Mouse (Mus musculus) stomach, postnatal 0 days (tissue): ENCODE measurements around the gene Ldb2. TPM values are rescaled to one million over a fixed set of nuclear protein-coding genes. Genes with fewer than 3 reads are reported as not detected.

ENCODE experiments used
- ATAC-seq: fragments of 200-750 bp; cut with Nextera tagmentation; 2 replicates; pipeline ENCODE4 v1.8.0; 2017; ENCODE audit not compliant: low FRiP score, low TSS enrichment
- DNase-seq: peaks from one replicate; pipeline ENCODE4 v3.0.0-alpha.2; 2016; ENCODE audit warnings: low spot score
- H3K27ac ChIP-seq: fragments of 300-500 bp; sonication (generic); replicated peaks from 2 replicates; pipeline ENCODE4 v1.5.1; 2014; ENCODE audit warnings: mild to moderate bottlenecking, control low read depth
- H3K27me3 ChIP-seq: fragments of 300-500 bp; sonication (generic); 2 replicates; pipeline ENCODE4 v1.6.1; 2014; ENCODE audit warnings: low read length; ENCODE audit not compliant: control insufficient read depth, insufficient read depth
- H3K36me3 ChIP-seq: fragments of 300-500 bp; sonication (generic); 2 replicates; pipeline ENCODE4 v1.6.1; 2014; ENCODE audit warnings: low read length, mixed read lengths; ENCODE audit not compliant: control insufficient read depth, insufficient read depth
- H3K4me1 ChIP-seq: fragments of 300-500 bp; sonication (generic); replicated peaks from 2 replicates; pipeline ENCODE4 v1.6.1; 2014; ENCODE audit warnings: antibody characterized with exemption; ENCODE audit not compliant: control insufficient read depth, insufficient read depth
- H3K4me2 ChIP-seq: fragments of 300-500 bp; sonication (generic); replicated peaks from 2 replicates; pipeline ENCODE4 v1.6.1; 2014; ENCODE audit warnings: low read depth, mild to moderate bottlenecking, control low read depth, moderate library complexity
- H3K4me3 ChIP-seq: fragments of 300-500 bp; sonication (generic); 2 replicates; pipeline ENCODE4 v1.5.1; 2014; ENCODE audit warnings: low read depth, low read length, control low read depth
- H3K9ac ChIP-seq: fragments of 300-500 bp; sonication (generic); 2 replicates; pipeline ENCODE4 v1.6.1; 2014; ENCODE audit warnings: mild to moderate bottlenecking, low read length, control low read depth, mixed read lengths
- H3K9me3 ChIP-seq: fragments of 300-500 bp; sonication (generic); 2 replicates; pipeline ENCODE4 v1.6.1; 2016; ENCODE audit warnings: low read length; ENCODE audit not compliant: control insufficient read depth
- CTCF ChIP-seq: IDR thresholded peaks from 2 replicates; pipeline ENCODE4 v1.5.1; 2016; ENCODE audit warnings: antibody characterized with exemption, low read depth, mild to moderate bottlenecking, moderate library complexity
- EP300 ChIP-seq: optimal IDR thresholded peaks from 2 replicates; pipeline ENCODE3; 2016; ENCODE audit warnings: antibody characterized with exemption
- WGBS: fragments of 180-500 bp; shearing (Covaris S2); extraction: QIAGEN DNeasy Blood & Tissue Kit; methylation state at CpG from one replicate; pipeline ENCODE4 v1.1.7; 2014; 5-methylcytosine and 5-hydroxymethylcytosine counted together
- polyA plus RNA-seq: library from polyadenylated mRNA; unstranded; fragments of >200 nt; fragmentation: Nextera tagmentation; extraction: Ambion mirVana; gene quantifications from 2 replicates; pipeline ENCODE4 v1.2.1, GENCODE M21; 2015

Gene Ldb2
- polyA plus RNA-seq, 1 experiment from 2014 or later, result 14.4 TPM

- no peak overlapping the region for H3K4me3 ChIP-seq
- no peak for ATAC-seq
Observed at GRCm38 (mm10) chr5:44759178-44759577, 40.3 kb downstream of the Ldb2 start.

DNA sequence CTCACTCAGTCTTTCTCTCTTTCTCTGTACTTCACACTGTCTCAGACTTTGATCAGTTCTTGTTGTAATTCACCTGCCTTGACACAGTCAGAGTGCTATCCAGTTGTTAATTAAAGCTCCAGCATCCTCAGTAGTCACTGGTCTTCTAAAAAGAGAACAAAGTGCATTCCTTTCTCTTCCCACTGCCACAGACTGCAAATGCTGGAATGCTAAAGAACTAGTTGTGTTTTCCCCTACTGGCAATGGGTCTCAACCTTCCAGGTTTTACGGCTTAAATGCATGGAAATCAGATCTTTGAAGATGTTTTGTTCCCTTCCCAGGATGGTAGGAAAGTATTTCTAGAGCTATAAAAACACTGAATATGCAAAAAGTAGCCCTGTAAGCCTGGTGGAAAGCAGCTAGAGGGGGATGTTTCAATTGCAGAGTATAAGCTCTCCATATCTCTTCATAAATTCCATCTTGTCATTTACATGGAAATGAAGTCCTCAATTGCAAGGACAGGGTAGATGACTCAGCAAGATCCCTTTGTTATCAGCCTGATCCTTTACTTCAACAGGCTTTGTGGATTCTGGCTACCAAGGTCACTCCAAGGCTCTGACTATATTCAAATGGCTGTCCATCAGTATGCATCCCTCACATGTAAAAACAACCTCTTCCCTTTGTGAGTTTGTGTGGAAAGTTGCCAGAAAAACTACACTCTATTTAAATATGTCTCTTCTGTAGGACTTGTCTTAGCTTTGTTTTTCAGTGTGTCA is 45.1 kb downstream of the Ldb2 start:
- peak; percentile 29 for TF ChIP-seq CTCF
- no peak for TF ChIP-seq EP300
- H3K27me3 ChIP-seq, result no peaks in the 10 kb centered on the region
- no peaks in the 10 kb centered on the region for H3K9me3 ChIP-seq
- H3K4me2 ChIP-seq, result no peak overlapping the region
- H3K4me3 ChIP-seq, result no peak overlapping the region
- no peak overlapping the region for H3K27ac ChIP-seq
- 85% methylated on average over 1 of the region's 1 CpGs for WGBS
- ATAC-seq, result no peak
- no peaks in the 10 kb centered on the region for H3K4me1 ChIP-seq
- no peak overlapping the region for H3K9ac ChIP-seq
- H3K36me3 ChIP-seq, result no peaks in the 10 kb centered on the region
- no peak for DNase-seq

More at GRCm38 (mm10) chr5:44759178-44759577, 40.3 kb downstream of the Ldb2 start:
- Histone ChIP-seq H3K9ac (no peak overlapping the region), H3K27ac (no peak overlapping the region), H3K36me3 (no peaks in the 10 kb centered on the region), H3K4me2 (no peak overlapping the region), H3K9me3 (no peaks in the 10 kb centered on the region), H3K27me3 (no peaks in the 10 kb centered on the region), H3K4me1 (no peaks in the 10 kb centered on the region)
- WGBS, result 62% methylated on average over 4 of the region's 4 CpGs
- no peak for DNase-seq
- no peak for TF ChIP-seq EP300
- no peak for TF ChIP-seq CTCF

DNA sequence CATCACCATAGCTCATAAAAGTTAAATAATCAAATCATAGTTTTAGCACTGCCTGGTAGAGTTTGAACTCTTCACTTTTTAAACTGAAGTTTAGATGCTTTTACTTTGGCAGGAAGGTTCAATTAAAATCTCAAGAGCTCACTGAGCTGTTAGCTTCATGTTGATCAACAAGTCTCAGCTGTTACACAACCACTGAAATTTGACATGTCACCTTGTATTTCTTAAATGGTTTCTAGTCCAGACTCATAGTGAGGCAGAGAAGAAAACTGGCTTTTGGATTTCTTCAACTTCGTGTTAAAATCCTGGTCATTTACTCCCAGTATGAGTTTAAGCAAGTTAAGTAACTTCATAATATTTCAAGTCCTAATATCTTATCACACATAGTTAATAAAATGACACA is 53.8 kb downstream of the Ldb2 start:
- H3K27me3 ChIP-seq, result no peaks in the 10 kb centered on the region
- no peaks in the 10 kb centered on the region for H3K36me3 ChIP-seq
- no peak overlapping the region for H3K4me3 ChIP-seq
- no peak overlapping the region for H3K9ac ChIP-seq
- no peak for TF ChIP-seq EP300
- no peak for TF ChIP-seq CTCF
- no peaks in the 10 kb centered on the region for H3K4me1 ChIP-seq
- DNase-seq, result no peak
- H3K27ac ChIP-seq, result no peak overlapping the region
- 89% methylated on average over 1 of the region's 1 CpGs for WGBS
- no peaks in the 10 kb centered on the region for H3K9me3 ChIP-seq
- ATAC-seq, result no peak
- H3K4me2 ChIP-seq, result no peak overlapping the region

GRCm38 (mm10) chr5:44736366-44736765 is 63.1 kb downstream of the Ldb2 start:
- 74% methylated on average over 3 of the region's 3 CpGs for WGBS

DNA sequence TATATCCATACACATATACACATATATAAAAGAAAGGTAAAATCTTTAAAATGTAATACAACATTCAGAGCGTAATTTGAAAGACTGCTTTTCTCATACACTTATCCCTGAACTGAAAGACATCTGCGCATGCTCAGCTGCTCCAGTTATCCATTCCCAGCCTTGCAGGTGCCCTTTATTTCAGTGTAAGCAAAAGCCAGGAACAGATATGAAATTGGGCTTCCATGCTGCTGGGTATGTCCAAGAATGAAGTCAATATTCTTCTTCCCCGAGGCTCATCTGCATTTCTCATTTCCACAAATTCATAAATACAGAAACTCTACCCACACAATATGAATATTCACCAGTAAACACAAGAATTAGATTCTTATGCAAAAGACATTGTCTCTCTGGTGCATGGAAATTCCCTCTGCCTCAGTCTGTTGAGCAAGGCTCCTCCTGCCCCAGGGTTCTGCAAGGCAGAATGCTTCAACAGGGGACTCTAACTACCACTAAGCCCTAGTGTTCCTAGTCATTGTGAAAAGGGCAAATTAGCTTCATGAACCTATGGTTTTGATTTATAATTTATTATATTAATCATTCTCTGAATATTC is 65.3 kb downstream of the Ldb2 start:
- no peak for DNase-seq
- 91% methylated on average over 3 of the region's 3 CpGs for WGBS

More at GRCm38 (mm10) chr5:44736366-44736765, 63.1 kb downstream of the Ldb2 start:
- TF ChIP-seq EP300, result no peak
- no peak for TF ChIP-seq CTCF
- Histone ChIP-seq H3K9me3 (no peaks in the 10 kb centered on the region), H3K4me3 (no peak overlapping the region), H3K9ac (no peak overlapping the region), H3K36me3 (no peaks in the 10 kb centered on the region), H3K27me3 (no peaks in the 10 kb centered on the region), H3K4me2 (no peak overlapping the region), H3K27ac (no peak overlapping the region), H3K4me1 (no peaks in the 10 kb centered on the region)
- ATAC-seq (no peak), DNase-seq (no peak)

More for the DNA sequence above, 65.3 kb downstream of the Ldb2 start:
- Histone ChIP-seq H3K27ac (no peak overlapping the region), H3K36me3 (no peaks in the 10 kb centered on the region), H3K9ac (no peak overlapping the region), H3K9me3 (no peaks in the 10 kb centered on the region), H3K4me2 (no peak overlapping the region), H3K27me3 (no peaks in the 10 kb centered on the region), H3K4me1 (no peaks in the 10 kb centered on the region), H3K4me3 (no peak overlapping the region)
- no peak for TF ChIP-seq EP300
- no peak for TF ChIP-seq CTCF
- ATAC-seq, result no peak
